Mouse (Mus musculus): ENCODE data around the gene Tdrd12. TPM values are rescaled to one million over a fixed set of nuclear protein-coding genes. Genes with fewer than 3 reads are reported as not detected.
A peak's percentile ranks its signal among the peaks of the same experiment; 100 is the strongest.

The Tdrd12 gene
- total and polyA plus RNA-seq, 3 experiments, result 0.23 TPM; not detected in 2

GRCm38 (mm10) chr7:35556205-35556603, 18.7 kb upstream of the Tdrd12 start, which contains the start of gene Nudt19:
Nudt19 (minus strand) TSS chr7:35556304.
- DNase-seq (ENCODE audit: low spot score) (no peak), ATAC-seq (ENCODE audit: extremely low read depth, insufficient number of reproducible peaks, low FRiP score, poor library complexity, severe bottlenecking) (no peak)
- TF ChIP-seq GATA2 (IDR thresholded peaks at IDR 0.05; ENCODE audit: borderline replicate concordance, low read depth, low read length), result no peak
- TF ChIP-seq GATA1 (IDR thresholded peaks at IDR 0.05; ENCODE audit: borderline replicate concordance, low read length), result no peak
- no peak for TF ChIP-seq CTCF (IDR thresholded peaks at IDR 0.05; ENCODE audit: low read depth, low read length)
- TF ChIP-seq POLR2AphosphoS5 (IDR thresholded peaks at IDR 0.05; ENCODE audit: insufficient replicate concordance, low read depth, low read length), result no peak
- TF ChIP-seq TAL1 (conservative IDR thresholded peaks at IDR 0.05; ENCODE audit: low read depth, low read length), result no peak
- Histone ChIP-seq H3K27me3 (ENCODE audit: insufficient read depth, low read length) (no peaks in the 10 kb centered on the region), H3K4me3 (ENCODE audit: low read depth, low read length) (peak within 1 kb of the TSS; percentile 87), H3K36me3 (replicated peaks) (peaks cover 20% of the 10 kb centered on the region), H3K9me3 (replicated peaks) (no peaks in the 10 kb centered on the region), H3K4me1 (ENCODE audit: insufficient read depth, low read depth, low read length) (peaks cover 77% of the 10 kb centered on the region)

DNA sequence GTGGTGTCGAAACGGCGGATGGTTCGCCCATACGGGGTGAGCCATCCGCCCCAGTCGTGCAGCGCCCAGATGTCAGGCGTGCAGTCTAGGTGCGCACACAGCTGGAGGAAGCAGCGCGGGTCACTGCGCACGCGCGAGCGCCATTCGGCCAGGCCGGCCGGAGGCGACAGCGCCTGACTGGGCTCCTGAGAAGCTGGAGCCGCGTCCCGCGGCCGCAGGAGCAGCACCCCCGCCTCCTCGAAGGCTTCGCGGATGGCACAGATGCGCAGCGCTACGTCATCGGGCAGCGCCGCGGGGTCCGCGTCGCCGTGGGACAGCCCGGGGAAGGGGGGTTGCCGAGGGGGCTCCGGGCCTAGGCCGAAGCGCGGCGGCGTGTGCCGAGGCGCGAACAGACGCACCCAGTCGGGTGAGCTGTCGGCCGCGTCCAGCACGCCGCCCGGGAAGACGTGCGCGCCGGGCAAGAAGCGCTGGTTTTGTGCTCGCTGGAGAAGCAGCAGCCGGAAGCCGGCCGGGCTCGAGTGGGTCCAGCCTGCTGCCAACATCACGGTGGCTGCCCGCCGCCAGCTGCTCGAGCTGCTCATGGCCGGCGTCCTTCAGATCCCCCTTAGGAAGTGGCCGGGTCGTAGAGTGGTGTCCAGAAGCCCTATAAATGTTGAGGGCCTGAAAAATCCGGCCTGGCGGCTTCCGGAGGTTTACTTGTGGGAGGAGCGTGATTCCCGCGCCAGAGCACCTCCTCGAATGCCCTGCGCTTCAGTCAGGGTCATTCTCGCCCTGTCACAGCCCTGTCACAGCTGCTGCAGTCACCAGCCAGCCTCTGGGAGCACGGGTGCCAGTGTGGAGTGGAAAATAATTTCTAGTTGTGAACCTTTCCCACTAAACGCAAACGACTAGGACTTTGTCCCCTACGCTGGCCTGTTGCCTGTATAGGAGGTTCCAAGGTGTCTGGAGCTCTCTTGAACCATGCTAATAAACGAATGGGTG, 18.0 kb upstream of the Tdrd12 start:
- Histone ChIP-seq H3K4me3 (ENCODE audit: low read depth, low read length) (peak overlapping the region; percentile 87), H3K4me1 (ENCODE audit: insufficient read depth, low read depth, low read length) (peaks cover 72% of the 10 kb centered on the region)
- peak; percentile 51 for ATAC-seq (ENCODE audit: extremely low read depth, insufficient number of reproducible peaks, low FRiP score, poor library complexity, severe bottlenecking)

GRCm38 (mm10) chr7:35554605-35555175, 17.1 kb upstream of the Tdrd12 start:
- TF ChIP-seq CTCF (IDR thresholded peaks at IDR 0.05; ENCODE audit: low read depth, low read length) (no peak), POLR2AphosphoS5 (IDR thresholded peaks at IDR 0.05; ENCODE audit: insufficient replicate concordance, low read depth, low read length) (no peak), TAL1 (conservative IDR thresholded peaks at IDR 0.05; ENCODE audit: low read depth, low read length) (no peak), GATA1 (IDR thresholded peaks at IDR 0.05; ENCODE audit: borderline replicate concordance, low read length) (no peak), GATA2 (IDR thresholded peaks at IDR 0.05; ENCODE audit: borderline replicate concordance, low read depth, low read length) (no peak)
- H3K9me3 ChIP-seq (replicated peaks), result no peaks in the 10 kb centered on the region
- DNase-seq (ENCODE audit: low spot score) (peak; percentile 20), ATAC-seq (ENCODE audit: extremely low read depth, insufficient number of reproducible peaks, low FRiP score, poor library complexity, severe bottlenecking) (no peak)
- peak overlapping the region; percentile 87 for H3K4me3 ChIP-seq (ENCODE audit: low read depth, low read length)
- H3K27me3 ChIP-seq (ENCODE audit: insufficient read depth, low read length), result no peaks in the 10 kb centered on the region
- H3K4me1 ChIP-seq (ENCODE audit: insufficient read depth, low read depth, low read length), result peaks cover 64% of the 10 kb centered on the region
- H3K36me3 ChIP-seq (replicated peaks), result peaks cover 35% of the 10 kb centered on the region

More for the DNA sequence above, 18.0 kb upstream of the Tdrd12 start:
- Histone ChIP-seq H3K9me3 (replicated peaks) (no peaks in the 10 kb centered on the region), H3K36me3 (replicated peaks) (peaks cover 27% of the 10 kb centered on the region), H3K27me3 (ENCODE audit: insufficient read depth, low read length) (no peaks in the 10 kb centered on the region)
- TF ChIP-seq GATA1 (IDR thresholded peaks at IDR 0.05; ENCODE audit: borderline replicate concordance, low read length) (no peak), GATA2 (IDR thresholded peaks at IDR 0.05; ENCODE audit: borderline replicate concordance, low read depth, low read length) (no peak), CTCF (IDR thresholded peaks at IDR 0.05; ENCODE audit: low read depth, low read length) (no peak)
- peak; percentile 87 for DNase-seq (ENCODE audit: low spot score)

GRCm38 (mm10) chr7:35553751-35554604, 16.4 kb upstream of the Tdrd12 start:
- no peak for ATAC-seq (ENCODE audit: extremely low read depth, insufficient number of reproducible peaks, low FRiP score, poor library complexity, severe bottlenecking)
- H3K36me3 ChIP-seq (replicated peaks), result peaks cover 42% of the 10 kb centered on the region
- no peaks in the 10 kb centered on the region for H3K9me3 ChIP-seq (replicated peaks)
- no peaks in the 10 kb centered on the region for H3K27me3 ChIP-seq (ENCODE audit: insufficient read depth, low read length)
- no peak for DNase-seq (ENCODE audit: low spot score)
- peak overlapping the region; percentile 87 for H3K4me3 ChIP-seq (ENCODE audit: low read depth, low read length)
- TF ChIP-seq TAL1 (conservative IDR thresholded peaks at IDR 0.05; ENCODE audit: low read depth, low read length) (no peak), CTCF (IDR thresholded peaks at IDR 0.05; ENCODE audit: low read depth, low read length) (no peak), GATA1 (IDR thresholded peaks at IDR 0.05; ENCODE audit: borderline replicate concordance, low read length) (no peak), POLR2AphosphoS5 (IDR thresholded peaks at IDR 0.05; ENCODE audit: insufficient replicate concordance, low read depth, low read length) (no peak), GATA2 (IDR thresholded peaks at IDR 0.05; ENCODE audit: borderline replicate concordance, low read depth, low read length) (no peak)
- H3K4me1 ChIP-seq (ENCODE audit: insufficient read depth, low read depth, low read length), result peaks cover 57% of the 10 kb centered on the region

DNA sequence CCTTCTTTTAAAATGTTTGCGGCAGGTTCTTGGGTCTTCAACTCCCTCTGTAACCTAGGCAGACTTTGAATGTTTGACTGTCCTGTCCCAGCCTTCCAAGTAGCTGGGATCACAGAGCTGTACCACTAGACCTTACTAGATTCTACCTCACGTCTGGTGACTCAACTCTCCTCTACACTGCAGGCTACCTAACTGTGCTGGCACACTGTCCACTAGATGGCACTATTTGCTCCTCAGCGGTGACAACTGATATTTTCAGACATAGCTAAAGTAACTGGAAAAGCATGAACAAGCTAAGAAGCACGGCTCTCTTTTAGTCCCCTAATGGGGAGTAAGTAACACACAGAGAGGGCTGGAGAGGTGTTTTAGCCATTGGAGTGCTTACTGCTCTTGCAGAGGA, 8.3 kb upstream of the Tdrd12 start:
- DNase-seq (ENCODE audit: low spot score), result peak; percentile 43
- Histone ChIP-seq H3K4me3 (ENCODE audit: low read depth, low read length) (no peak overlapping the region), H3K9me3 (replicated peaks) (no peaks in the 10 kb centered on the region), H3K36me3 (replicated peaks) (peaks cover 56% of the 10 kb centered on the region), H3K4me1 (ENCODE audit: insufficient read depth, low read depth, low read length) (peaks cover 3% of the 10 kb centered on the region; the same call in 1 of the 2 replicates), H3K27me3 (ENCODE audit: insufficient read depth, low read length) (no peaks in the 10 kb centered on the region)
- ATAC-seq (ENCODE audit: extremely low read depth, insufficient number of reproducible peaks, low FRiP score, poor library complexity, severe bottlenecking), result peak; percentile 85
- TF ChIP-seq GATA2 (IDR thresholded peaks at IDR 0.05; ENCODE audit: borderline replicate concordance, low read depth, low read length), result no peak
- TF ChIP-seq GATA1 (IDR thresholded peaks at IDR 0.05; ENCODE audit: borderline replicate concordance, low read length), result no peak
- TF ChIP-seq TAL1 (conservative IDR thresholded peaks at IDR 0.05; ENCODE audit: low read depth, low read length), result no peak
- no peak for TF ChIP-seq POLR2AphosphoS5 (IDR thresholded peaks at IDR 0.05; ENCODE audit: insufficient replicate concordance, low read depth, low read length)
- TF ChIP-seq CTCF (IDR thresholded peaks at IDR 0.05; ENCODE audit: low read depth, low read length), result peak; percentile 78
